Mouse (Mus musculus): ENCODE results near the gene Fam76a.
"Not testable (repeated sequence)": the region's sequence is repeated elsewhere in the genome, so short reads cannot be mapped to it uniquely, and the experiment has no call there.

The Fam76a gene

GRCm38 (mm10) chr4:132944776-132945175 is 22.4 kb upstream of the Fam76a start:
- DNase-seq: no peak

GRCm38 (mm10) chr4:132944106-132944505 is 21.7 kb upstream of the Fam76a start:
- no peak for DNase-seq

GRCm38 (mm10) chr4:132943088-132943487 is 20.7 kb upstream of the Fam76a start:
- DNase-seq: no peak

GRCm38 (mm10) chr4:132941012-132941729 is 18.8 kb upstream of the Fam76a start:
- DNase-seq: no peak

GRCm38 (mm10) chr4:132939421-132940127 is 17.2 kb upstream of the Fam76a start:
- DNase-seq: peak; percentile 56

GRCm38 (mm10) chr4:132938181-132938941 is 16.0 kb upstream of the Fam76a start:
- DNase-seq: peak; percentile 45

- DNase-seq: no peak
Measured at GRCm38 (mm10) chr4:132934639-132935038, 12.3 kb upstream of the Fam76a start.

- DNase-seq: no peak
Measured at GRCm38 (mm10) chr4:132932752-132933404, 10.5 kb upstream of the Fam76a start.

GRCm38 (mm10) chr4:132930784-132931183 is 8.4 kb upstream of the Fam76a start:
- no peak for DNase-seq

- not testable (repeated sequence) for DNase-seq
Measured at GRCm38 (mm10) chr4:132926520-132926919, 4.2 kb upstream of the Fam76a start.

- DNase-seq: no peak
Measured at GRCm38 (mm10) chr4:132922061-132922530, 262 bp downstream of the Fam76a start.

- no peak for DNase-seq
Measured at GRCm38 (mm10) chr4:132921488-132921887, 870 bp downstream of the Fam76a start.

- no peak for DNase-seq
Measured at GRCm38 (mm10) chr4:132920171-132920570, 2.2 kb downstream of the Fam76a start.

- not testable (repeated sequence) for DNase-seq
Measured at GRCm38 (mm10) chr4:132918493-132918892, 3.9 kb downstream of the Fam76a start.

GRCm38 (mm10) chr4:132912156-132912555 is 10.2 kb downstream of the Fam76a start:
- DNase-seq: no peak

- DNase-seq: no peak
Measured at GRCm38 (mm10) chr4:132905843-132906360, 16.5 kb downstream of the Fam76a start.

- DNase-seq: no peak
Measured at GRCm38 (mm10) chr4:132904765-132905309, 17.5 kb downstream of the Fam76a start.

- no peak for DNase-seq
Measured at GRCm38 (mm10) chr4:132904071-132904470, 18.3 kb downstream of the Fam76a start.

GRCm38 (mm10) chr4:132898197-132898596 is 24.2 kb downstream of the Fam76a start:
- DNase-seq: no peak

GRCm38 (mm10) chr4:132894402-132894801 is 28.0 kb downstream of the Fam76a start:
- no peak for DNase-seq

- no peak for DNase-seq
Measured at GRCm38 (mm10) chr4:132884844-132885374, 37.4 kb downstream of the Fam76a start.

Measured in cerebellum, adult 11-12 months (tissue).